Mouse (Mus musculus) olfactory bulb, adult 2 months (tissue): Measurements from ENCODE around the gene Tmem190.

ENCODE experiments used
- CTCF ChIP-seq: fragments of 200-500 bp; IDR thresholded peaks from 2 replicates; pipeline ENCODE4 v1.5.1; 2012; ENCODE audit warnings: low read depth, mild to moderate bottlenecking, low read length, moderate library complexity; ENCODE audit not compliant: insufficient read depth
- POLR2A ChIP-seq: fragments of 200-500 bp; IDR thresholded peaks from 2 replicates; pipeline ENCODE4 v1.6.1; 2012; ENCODE audit warnings: mild to moderate bottlenecking, low read depth, low read length, moderate library complexity; ENCODE audit not compliant: insufficient read depth

DNA sequence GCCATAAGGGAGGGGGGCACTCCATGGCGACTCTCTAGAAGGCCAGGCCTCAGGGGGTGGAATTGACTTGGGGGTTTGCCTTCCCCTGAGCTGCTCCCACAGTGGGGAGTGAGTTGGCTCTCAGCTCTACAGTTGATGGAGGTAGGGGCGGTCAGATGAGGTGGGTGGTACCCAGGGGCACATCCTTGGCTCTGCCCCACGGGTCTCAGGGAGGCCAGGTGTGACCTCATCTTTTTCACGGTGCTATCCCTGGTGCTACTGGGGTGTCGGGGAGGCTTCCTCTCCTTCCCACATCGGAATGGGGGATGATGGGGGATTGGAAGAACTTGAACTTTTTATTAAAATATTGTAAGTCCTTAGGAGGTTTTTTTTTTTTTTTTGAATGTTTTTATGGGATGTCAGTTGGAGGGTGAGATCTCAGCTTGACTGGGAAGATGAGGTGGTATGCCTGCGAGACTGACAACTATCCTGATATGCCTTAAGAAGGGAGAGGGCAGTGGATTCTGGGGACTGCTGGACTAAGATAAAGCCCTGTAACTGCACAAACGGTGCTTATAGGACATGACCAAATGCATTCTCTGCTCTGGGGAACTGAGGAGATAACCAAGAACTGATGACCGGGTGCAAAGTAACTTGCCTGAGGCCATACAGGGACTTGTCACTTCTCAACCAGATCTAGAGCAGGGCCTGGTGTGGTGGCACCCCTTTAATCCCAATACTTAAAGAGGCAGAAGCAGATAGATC is 35.4 kb upstream of the Tmem190 start:
- TF ChIP-seq CTCF (no peak), POLR2A (no peak)
